Mouse (Mus musculus) c-Kit-negative CD71-positive TER-119-positive erythroid progenitor cells, embryonic 14.5 days (primary cell): ENCODE results near the gene Nprl3.

Source experiments
- DNase-seq: peaks from one replicate; pipeline ENCODE4 v3.0.0-alpha.2; 2013; ENCODE audit warnings: low read depth, low spot score

Nprl3 gene

DNA sequence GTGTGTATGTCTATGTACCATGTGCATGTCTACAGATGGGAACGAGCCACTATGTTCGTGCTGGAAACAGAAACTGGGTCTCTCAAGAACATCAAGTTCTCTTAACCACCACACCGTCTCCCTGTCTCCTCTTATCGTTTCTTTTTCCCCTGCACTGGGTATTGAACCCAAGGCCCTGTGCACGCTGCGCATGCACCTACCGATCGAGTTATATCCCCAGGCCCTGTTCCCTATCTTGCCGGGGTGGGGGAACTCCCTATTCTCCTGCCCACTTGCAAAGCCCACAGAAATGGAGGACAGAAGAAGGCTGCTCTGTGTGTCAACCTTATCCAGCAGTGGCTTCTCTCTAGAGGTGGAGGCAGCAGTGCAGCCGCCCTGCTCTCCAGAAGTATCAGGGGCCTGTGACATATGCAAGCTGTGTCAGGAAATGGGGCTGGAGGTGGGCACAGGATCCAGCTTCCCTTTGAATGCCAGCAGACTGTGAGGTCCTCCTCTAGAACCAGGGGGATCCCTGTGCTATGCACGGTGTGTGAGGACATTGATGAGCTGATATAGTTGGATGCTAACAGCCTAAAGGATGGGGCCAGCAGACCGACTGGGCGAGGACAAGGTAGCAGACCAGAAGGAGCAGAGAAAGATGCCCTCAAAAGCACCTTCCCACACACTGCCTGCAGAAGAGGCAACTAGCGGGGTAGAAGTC is 69.1 kb downstream of the Nprl3 start:
- DNase-seq = no peak

DNA sequence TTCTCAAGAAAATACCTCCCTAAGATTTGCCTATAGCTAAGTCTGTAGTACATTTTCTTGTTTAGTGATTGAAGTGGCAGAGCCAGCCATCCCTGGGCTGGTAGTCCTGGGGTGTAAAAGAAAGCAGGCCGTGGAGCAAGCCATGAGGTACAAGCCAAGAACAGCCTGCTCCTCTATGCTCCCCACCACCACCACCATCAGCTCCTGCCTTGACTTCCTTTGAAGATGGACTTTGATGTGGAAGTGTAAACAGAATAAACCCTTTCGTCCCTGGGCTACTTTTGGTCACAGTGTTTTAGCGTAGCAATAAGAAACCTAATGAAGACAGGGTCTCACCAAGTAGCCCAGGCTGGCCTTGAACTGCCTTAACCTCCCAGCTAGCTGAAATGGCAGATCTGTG is 69.7 kb downstream of the Nprl3 start:
- no peak for DNase-seq

DNA sequence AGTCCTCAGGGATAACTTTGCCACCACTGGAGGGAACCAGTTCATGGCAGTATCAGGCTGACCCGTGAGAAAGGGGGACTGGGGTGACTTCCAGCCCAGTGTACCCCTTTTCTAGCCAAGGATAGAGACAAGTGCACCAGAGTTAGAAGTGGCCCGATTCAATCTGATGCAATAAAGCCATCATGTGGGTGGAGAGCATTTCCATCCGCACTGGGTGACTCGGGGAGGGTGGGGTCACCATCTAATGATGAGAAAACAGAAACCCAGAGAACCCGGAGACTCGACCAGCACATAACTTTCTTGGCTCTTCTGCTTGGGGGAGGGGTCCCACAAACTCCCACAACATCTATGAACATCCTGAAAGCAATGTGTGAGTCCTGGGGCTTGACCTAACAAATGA is 70.8 kb downstream of the Nprl3 start:
- no peak for DNase-seq

DNA sequence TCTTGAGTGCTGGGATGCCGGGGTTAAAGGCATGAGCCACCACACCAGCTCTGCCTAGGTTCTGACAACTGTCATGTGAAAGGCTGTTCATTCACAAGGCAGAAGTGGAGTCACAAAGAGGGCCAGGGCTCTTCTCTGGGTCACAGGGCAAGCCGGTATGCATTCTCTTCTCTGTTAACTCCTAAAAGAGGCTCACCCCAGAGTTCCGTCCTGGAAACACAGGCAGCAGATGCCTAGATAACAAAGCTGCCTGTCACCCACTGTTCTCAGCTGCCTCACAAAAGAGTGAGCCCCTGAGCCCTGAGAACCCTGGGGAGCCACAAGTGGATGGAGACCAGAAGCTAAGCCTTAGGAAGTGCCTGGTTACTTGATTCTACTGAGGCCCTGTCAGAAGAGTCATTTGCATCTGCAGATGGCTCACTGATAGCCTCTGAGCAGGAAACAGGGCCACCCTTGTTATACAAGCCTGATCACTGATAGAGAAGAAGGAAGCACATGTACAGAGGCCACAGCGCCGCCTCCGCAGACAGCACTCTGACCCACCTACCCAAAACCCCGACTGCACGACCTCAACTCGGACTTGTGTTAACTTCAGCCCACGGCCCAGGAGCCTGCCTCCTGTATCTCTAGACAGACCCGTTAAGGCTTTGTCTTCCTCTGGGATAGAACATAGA is 71.5 kb downstream of the Nprl3 start:
- DNase-seq = no peak

DNA sequence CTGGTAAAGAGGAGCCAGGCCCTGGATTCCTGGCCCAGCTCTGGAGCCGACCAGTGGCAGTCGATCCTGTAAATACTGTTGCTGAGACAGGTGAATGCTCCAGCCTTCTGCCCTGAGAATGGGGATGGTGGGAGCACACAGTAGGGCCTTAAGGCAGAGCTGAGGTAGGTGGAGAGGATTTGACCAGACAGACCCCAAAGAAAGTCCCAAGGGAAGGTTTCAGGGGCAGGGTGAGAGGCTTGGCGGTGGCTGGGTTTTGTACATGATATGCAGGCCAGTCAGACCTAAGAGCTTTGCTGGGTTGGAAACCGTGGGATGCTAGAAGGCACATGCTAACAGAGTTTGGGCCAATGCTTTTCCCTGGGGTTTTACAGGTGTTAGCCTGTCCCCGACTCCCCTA is 72.9 kb downstream of the Nprl3 start:
- DNase-seq = no peak

DNA sequence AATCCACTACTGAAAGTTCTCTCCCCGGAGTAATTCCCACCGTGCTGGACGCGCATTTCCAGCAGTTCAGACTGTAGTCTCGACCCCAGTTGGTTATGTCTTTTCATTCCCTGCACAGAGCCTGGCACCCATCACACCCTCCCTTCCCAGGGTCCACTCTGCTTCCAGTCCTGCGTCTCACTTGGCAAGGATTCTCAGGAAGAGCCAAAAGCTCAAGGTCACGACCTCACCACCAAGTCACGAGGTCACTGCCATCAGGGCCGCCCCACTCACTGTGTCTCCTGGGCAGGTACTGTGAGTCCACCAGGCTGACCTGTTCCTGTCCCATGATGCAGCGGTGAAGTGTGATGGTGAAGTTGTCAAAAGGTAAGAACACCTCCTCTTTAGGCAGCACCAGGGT is 73.4 kb downstream of the Nprl3 start:
- DNase-seq = no peak

DNA sequence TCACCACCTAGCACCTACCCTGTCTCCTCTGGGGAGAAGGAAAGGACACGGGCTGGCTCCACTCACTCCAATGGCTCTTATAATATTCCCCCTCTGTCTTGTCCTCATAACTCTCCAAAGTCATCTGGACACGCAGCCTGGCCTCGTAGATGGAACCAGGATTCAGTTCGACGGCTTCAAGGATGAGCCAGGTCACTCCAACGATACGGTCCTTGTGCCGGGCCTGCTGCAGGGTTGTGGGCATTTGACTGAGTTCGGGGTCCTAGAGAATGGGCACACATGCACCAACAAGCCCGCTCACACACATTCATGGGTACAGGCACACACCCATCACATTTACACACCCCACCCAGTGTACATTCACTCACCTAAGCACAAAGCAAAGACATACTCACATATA is 74.4 kb downstream of the Nprl3 start:
- no peak for DNase-seq

DNA sequence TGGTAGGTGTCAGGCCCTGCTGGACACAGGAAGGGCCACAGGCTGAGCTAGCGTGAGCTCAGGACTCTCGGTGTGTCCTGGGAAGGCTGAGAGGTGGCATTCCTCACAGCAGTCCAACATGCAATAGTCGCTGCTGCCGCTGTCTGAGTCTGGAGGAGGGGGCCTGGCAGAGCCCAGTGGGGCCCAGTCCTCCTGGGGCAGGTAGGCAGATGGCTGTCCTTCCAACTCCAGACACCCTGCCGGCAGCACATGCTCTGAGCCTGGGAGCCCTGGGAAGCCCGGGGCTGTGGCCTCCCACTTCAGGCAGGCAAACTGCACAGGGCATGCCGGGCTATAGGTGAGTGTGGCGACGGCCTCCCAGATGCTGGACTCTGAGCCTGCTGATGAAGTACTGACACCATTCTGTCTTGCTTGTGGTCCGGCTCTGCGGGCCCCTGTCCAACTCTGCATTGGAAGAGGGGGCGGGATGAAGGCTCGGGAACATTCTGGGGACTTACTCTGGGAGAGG is 76.8 kb downstream of the Nprl3 start:
- DNase-seq = no peak

DNA sequence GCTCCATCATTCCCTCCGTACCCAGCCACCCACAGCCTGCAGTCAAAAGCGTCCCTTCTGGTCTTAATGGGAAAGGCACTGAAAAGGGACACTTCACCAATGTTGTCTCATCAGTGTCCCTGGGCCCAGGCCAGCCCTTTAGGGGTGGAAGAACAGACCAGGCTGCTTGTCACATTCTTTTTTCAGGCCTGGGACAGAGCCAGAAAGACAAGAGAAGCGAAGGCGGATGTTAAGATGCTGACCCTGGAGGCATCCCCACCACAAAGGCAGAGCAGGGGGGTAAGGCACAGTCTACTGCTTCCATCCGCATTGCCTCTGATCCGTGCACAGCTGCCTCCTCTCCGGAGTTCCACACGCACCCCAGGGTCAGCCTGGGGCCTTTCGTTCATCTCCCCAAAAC is 77.4 kb downstream of the Nprl3 start:
- no peak for DNase-seq

DNA sequence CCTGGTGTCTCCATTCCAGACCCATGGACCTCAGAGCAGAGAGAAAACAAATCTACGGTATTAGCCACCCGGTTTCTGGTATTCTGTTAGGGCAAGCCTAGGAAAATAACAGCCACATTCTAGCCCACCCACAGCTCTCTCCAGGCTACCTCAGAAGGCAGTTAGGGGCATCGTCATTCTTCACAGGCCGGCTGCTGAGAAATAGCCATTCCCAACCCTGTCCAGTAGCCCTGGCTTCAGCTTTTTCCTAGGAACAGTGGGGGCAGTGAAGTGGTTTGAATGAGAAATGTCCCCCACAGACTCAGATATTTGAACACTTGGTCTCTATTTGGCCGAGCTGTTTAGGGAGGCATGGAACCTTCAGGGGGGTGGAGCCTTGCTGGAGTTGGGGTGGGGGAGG is 78.1 kb downstream of the Nprl3 start:
- no peak for DNase-seq

DNA sequence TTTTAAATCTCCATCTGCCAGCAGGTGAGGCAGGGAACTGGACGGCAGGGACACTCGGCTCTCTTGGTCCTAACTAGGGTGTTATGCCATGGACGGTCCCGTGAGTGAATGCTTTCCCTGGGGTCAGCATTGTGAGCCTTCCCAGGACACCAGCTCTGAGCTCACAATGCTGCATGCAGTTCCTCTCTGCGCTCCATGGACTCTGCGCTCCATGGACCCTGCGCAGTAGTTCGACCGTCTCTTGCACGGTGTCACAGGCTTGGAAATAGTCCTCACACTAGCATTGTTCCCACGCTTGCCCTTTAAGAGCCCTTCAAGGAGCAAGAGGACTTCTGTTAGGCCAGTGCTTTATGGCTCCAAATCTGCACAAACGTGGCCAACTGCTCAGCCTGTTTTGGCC is 78.6 kb downstream of the Nprl3 start:
- DNase-seq = no peak

DNA sequence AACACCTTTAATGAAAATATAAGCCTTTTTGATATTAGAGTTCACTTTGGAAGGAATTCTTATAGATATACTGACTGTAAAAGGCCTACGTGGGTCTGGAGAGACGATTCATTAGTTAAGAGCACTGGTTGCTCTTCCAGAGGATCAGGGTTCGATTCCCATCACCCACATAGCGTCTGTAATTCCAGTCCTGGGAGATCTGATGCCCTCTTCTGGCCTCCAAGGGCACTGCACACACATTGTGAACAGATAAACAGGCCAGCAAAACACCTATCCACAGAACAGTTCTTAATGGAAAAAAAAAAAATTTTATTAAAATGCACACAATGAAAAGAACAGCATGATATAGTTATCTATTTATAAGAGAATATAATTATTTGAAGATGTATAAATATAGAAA is 80.3 kb downstream of the Nprl3 start:
- no peak for DNase-seq

DNA sequence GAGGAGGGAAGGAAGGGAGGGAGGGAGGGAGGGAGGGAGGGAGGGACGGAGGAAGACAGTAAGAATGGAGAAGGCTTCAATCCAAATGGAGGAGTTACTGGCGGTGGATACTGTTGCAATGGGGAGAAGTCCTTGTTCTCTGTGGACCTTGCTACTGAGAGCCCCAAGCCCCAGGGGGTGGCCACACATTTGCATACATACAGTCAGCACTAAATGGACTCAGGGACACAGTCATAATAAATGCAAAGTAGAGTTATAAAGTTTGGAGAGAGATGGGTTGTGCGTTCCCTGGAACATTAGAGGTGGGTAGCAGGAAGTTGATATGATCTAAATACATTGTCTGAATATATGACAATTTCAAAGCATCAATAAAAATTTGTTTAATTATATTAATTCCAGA is 81.5 kb downstream of the Nprl3 start:
- DNase-seq = no peak

DNA sequence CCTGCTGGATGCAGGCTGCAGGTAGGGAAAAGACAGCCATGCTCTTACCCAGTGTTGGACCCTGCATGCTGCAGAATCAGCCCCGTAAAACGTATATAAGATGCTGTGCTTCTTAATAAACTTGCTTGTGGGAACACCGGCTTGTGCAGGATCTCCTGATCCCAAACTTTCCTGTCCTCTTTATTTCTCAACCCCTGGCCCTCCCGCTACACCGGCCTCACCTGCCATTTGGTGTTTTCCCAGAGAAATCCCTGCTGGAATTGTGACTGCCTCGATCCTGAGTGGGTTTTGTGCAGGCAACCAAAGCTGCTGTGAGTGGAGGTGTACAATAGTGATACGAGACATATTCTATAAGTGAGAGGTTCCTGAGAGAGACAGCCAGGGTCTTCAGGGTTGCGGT is 83.0 kb downstream of the Nprl3 start:
- no peak for DNase-seq

DNA sequence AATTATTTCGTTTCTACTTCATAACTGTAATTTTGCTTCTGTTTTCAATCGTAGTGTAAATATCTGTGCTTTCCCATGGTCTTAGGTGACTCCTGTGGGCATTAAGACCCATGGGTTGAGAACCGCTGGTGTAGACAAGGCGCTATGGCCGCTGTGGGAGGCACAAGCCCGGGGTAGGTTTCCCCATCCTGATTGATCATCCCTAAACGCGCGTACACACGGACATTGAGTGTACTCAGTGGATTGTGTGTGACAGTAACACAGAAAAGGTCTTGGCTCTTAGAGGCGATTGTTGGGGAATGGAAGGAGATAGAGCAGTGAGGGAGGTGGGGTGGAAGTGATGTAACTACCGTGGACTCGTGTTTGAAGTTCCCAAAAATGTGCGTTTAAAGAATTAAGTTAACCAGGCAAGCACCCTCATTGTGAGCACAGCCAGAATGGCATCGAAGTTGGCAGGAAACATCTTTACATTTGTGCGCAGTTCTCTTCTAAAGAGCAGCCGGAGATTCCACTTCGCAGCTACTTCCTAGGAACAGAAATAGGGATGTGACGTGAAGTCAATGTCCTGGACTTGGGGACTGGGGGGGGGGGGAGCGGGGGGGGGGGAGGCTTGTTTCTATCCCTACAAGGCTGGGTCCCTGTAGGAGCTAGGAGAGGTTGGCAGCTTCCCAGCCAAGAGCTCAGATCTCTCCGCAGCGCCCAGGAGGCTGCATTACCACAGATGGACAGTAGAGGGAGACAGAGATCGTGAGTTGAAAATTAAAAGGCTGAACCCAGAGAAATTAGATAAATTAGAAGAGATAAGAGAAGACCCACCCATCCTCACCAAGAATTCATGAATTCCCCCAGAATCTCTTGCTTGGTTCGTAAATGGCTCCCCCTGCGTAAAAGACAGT is 85.3 kb downstream of the Nprl3 start:
- DNase-seq = peak; percentile 60

DNA sequence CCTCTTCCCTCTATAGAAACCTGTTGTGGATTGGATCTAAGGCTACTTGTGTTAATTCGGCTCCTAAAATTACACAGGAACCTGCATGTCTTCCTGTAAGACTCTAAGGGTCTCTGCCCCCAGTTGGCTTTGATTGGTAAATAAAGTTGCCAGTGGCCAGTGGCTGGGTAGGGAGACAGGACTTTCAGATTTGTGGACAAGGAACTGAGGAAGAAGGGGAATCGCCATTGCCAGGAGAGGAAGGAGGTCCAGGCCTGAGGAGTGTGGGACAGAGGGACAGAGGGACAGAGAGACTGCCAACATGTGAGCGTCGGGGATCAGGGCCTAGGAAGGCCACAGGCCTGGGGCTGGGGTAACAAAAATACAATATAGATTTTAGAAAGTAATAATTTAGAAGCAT is 86.3 kb downstream of the Nprl3 start:
- DNase-seq = no peak

DNA sequence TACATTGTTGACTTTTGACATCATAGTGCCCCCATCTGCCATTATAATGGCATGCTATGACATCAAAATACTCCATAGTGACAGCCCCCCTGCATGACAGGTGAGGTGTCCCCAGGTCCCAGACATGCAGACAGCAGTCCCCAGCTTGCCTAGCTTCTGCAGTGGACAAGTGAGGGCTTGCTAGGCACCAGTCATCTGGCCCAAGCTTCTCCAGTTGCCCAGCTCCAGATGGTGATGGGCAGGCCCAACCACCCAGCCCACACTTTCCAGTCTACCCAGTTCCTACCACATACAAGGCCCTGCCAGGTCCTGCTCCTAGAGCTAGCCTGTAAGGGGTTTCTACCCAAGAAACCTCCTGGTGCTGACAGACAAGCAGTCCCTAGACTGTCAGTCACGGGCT is 89.0 kb downstream of the Nprl3 start:
- no peak for DNase-seq
